Mouse (Mus musculus) bone marrow macrophage, adult 2 months (primary cell): ENCODE results near the gene Phldb1. TPM values are rescaled to one million over a fixed set of nuclear protein-coding genes. Genes with fewer than 3 reads are reported as not detected.
A peak's percentile ranks its signal among the peaks of the same experiment; 100 is the strongest.

Source experiments
- H3K27ac ChIP-seq: 2 replicates; pipeline ENCODE4 v1.5.1; 2012; ENCODE audit warnings: low read depth, low read length; ENCODE audit not compliant: insufficient read depth
- H3K4me1 ChIP-seq: 2 replicates; pipeline ENCODE4 v1.6.1; 2012; ENCODE audit warnings: low read length; ENCODE audit not compliant: control insufficient read depth, insufficient read depth
- H3K4me3 ChIP-seq: 2 replicates; pipeline ENCODE4 v1.5.1; 2012; ENCODE audit warnings: mild to moderate bottlenecking, low read length, moderate library complexity; ENCODE audit not compliant: insufficient read depth
- CTCF ChIP-seq: IDR thresholded peaks from 2 replicates; pipeline ENCODE4 v1.5.1; 2012; ENCODE audit warnings: low read depth, mild to moderate bottlenecking, low read length, moderate library complexity
- POLR2A ChIP-seq: IDR thresholded peaks from 2 replicates; pipeline ENCODE4 v1.6.1; 2012; ENCODE audit warnings: mild to moderate bottlenecking, low read depth, low read length, borderline replicate concordance
- polyA plus RNA-seq: library from polyadenylated mRNA; stranded (reverse); fragments of >200 nt; gene quantifications from 2 replicates; pipeline ENCODE4 v1.2.4, GENCODE M21; 2012; ENCODE audit not compliant: missing spikeins, insufficient read depth, insufficient read length

Phldb1 gene
- polyA plus RNA-seq, 1 experiment, result 4.3 TPM

DNA sequence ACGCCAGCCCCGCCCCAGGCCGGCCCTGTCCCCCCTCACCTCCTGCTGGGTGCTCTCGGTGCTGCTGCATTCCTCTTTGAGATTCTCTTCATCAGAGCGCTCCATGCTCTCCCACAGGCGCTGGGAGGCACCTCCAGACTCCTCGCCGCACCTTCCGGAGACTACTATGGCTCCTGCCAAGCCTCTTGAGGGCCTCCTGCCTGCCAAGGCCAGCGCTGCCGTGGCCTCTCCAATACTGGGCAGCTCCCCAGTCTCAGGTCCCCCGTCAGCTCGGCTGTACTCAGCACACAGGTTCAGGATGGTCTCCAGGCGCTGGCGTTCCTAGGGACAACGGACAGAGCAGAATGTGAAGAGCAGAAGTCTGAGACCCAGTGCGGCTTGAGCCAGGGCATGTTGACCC lies 23.4 kb downstream of the Phldb1 start:
- no peak overlapping the region for H3K27ac ChIP-seq
- no peak for TF ChIP-seq POLR2A
- no peak for TF ChIP-seq CTCF

DNA sequence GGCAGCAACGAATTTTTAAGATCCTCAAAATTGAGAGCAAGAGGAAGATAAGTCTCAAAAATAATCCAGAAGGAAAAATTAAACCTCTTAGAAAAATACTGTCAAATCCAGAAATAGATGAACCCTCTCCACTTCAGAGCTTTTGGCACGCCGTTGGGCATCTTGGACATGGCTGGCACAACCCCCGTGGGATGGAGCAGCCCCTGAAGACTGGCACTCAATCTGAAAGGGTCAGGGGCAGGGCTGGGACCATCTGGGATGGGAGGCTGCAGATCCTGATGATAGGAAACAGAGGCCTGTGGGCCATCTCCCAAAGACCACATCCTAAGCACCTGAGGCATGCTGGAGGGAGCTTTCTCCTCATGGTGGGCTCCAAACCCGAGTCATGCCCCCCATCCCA lies 24.8 kb downstream of the Phldb1 start:
- H3K4me1 ChIP-seq, result no peaks in the 10 kb centered on the region
- no peak overlapping the region for H3K4me3 ChIP-seq
- no peak overlapping the region for H3K27ac ChIP-seq
- TF ChIP-seq POLR2A (no peak), CTCF (no peak)

More for the DNA sequence above, 23.4 kb downstream of the Phldb1 start:
- H3K4me1 ChIP-seq, result no peaks in the 10 kb centered on the region
- H3K4me3 ChIP-seq, result no peak overlapping the region

DNA sequence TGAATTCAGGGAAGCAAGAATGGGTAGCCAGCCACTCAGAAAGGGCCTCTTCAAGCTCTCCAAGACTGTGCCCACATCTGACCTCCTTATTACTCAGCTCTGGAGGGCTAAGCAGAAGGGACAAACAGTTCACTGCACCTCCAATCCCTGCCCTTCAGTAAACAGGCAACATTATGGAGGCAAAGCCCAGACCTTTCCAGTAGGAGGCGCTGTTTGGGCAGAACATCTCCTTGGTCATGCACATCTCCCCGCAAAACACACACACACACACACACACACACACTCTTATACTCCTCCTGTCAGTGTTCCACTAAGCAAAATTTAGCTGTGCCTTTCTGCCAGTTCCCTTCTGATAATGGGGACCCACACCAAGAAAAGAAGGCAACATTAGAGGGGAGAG lies 25.4 kb downstream of the Phldb1 start:
- Histone ChIP-seq H3K27ac (no peak overlapping the region), H3K4me3 (no peak overlapping the region), H3K4me1 (no peaks in the 10 kb centered on the region)
- TF ChIP-seq CTCF (peak; percentile 56), POLR2A (no peak)

DNA sequence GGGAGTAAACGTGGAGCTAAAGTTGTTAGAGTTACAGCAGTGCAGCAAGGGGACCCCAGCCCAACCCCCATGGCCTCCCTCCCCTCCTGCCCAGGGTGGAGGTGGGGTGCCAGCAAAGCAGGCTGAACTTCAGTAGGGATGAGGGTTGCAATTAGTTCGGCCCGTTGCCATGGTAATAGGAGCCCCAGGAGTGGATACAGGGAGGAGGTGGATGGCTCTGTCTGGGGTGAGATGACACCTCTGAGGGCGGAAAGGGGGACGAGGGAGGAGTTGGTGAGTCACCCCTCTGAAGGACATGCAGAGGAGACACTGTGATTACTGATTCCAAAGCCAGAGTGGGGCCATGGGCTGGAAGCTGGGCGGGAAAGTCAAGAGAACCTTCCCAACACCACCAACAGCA lies 26.1 kb downstream of the Phldb1 start:
- Histone ChIP-seq H3K4me1 (no peaks in the 10 kb centered on the region), H3K4me3 (no peak overlapping the region), H3K27ac (no peak overlapping the region)
- TF ChIP-seq CTCF (no peak), POLR2A (no peak)

DNA sequence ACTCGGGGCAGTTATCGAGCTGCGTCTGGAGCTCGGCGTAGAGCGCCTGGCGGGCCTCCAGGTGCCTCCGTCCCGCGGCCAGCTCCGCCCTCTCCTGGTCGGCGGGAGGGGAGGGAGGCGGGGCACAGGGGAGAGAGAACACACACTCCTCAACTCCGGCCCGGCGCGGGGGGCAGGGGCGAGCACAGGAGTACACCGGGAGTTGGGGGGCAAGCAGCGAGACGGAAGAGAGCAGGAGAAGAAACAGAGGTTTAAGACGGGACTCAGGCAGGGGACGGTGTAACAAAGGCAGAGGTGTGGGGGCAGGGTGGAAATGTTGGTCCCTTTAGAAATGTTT lies 26.6 kb downstream of the Phldb1 start:
- TF ChIP-seq POLR2A, result no peak
- no peak for TF ChIP-seq CTCF
- Histone ChIP-seq H3K27ac (no peak overlapping the region), H3K4me1 (no peaks in the 10 kb centered on the region), H3K4me3 (no peak overlapping the region)

DNA sequence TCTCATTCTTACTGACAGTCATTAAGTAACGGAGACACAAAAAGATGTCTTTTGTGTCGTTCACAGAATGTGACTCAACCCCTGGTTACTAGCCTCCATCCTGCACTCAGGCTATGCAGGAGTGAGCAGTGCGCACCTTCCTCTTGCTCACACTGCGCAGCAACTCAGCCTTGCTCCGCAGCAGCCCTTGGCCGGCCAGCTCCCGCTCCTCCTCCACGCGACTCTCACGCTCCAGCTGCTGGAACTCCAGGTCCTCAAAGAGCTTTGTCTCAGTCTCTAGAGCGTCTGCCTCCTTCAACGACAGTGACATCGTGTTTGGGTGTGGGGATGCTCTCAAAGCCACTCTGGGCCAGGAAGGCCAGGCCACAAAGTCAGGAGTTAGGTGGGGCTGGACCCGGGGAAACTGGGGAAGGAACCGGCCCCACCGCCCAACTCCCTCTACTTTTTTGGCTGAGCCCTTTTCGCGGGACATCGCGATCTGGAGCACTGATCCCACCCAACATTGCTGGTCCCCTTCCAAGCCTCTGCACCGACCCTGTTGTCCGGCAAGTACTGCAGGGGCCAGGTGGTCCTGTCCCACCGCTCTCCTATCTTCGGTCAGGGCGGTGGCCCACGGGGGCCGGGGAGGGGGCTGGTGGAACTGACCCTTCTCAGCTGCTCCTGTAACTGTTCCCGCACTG lies 27.1 kb downstream of the Phldb1 start:
- Histone ChIP-seq H3K27ac (no peak overlapping the region), H3K4me1 (no peaks in the 10 kb centered on the region), H3K4me3 (no peak overlapping the region)
- no peak for TF ChIP-seq POLR2A
- TF ChIP-seq CTCF, result no peak

DNA sequence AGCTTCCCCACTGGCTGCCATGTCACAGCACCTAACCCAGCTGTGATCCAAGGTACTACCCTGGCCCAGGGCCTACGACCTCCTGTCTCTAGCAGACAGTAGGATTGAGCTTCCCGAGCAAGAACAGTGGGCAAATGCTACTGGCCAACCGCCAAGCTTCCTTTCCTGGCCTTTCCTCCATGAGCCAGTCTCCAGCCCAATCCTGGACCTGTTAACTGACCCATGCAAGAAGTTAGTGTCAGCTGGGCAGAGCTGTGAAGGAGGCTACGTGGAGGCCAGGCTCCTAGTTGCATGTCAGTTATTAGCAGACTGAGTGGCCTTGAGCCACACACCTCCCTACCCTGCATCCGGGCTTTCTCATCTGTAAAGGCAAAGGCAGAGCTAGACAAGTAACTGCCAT lies 35.3 kb downstream of the Phldb1 start:
- no peak overlapping the region for H3K4me3 ChIP-seq
- H3K4me1 ChIP-seq, result no peaks in the 10 kb centered on the region
- TF ChIP-seq CTCF (no peak), POLR2A (no peak)
- H3K27ac ChIP-seq, result no peak overlapping the region

DNA sequence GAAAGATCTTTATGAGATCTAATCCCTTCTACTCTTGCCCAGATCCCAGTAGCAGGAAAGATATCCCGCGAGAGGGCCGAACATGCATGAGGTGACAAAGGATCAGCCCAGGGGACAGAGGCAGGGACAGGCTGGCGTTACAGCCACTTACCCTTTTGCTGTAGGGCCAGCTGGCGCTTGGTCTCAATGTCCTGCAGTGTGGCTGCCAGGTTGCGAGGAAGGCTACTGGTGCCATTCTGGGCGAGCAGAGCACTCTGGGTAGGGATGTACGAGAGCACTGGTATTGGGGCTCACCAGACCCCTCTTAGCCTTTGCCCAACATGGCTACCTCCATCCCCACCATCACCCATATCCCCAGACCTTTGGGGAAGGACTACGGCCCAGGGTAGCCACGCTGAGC lies 35.8 kb downstream of the Phldb1 start:
- TF ChIP-seq CTCF (no peak), POLR2A (no peak)
- Histone ChIP-seq H3K27ac (no peak overlapping the region), H3K4me3 (no peak overlapping the region), H3K4me1 (no peaks in the 10 kb centered on the region)

DNA sequence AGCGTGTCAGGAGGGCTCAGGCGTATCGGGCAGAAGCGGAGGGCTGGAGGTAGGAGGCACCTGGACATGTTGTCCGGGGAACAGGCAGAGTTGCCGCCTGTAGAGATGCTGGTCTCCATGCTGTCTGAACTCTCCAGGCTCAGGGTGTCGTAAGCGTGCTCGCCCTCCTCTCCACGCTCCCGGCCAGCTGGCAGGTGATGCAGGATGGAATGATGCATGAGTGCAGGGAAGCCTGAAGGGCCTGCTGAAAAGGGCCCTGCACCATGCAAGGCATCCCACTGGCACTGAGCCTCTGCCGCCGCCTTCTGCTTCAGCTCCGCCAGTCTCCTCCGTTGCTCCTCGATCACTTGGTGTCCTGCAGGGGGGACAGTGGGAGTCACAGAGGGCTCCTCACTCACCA lies 37.1 kb downstream of the Phldb1 start:
- no peak for TF ChIP-seq POLR2A
- no peak for TF ChIP-seq CTCF
- Histone ChIP-seq H3K27ac (no peak overlapping the region), H3K4me3 (no peak overlapping the region), H3K4me1 (no peaks in the 10 kb centered on the region)

DNA sequence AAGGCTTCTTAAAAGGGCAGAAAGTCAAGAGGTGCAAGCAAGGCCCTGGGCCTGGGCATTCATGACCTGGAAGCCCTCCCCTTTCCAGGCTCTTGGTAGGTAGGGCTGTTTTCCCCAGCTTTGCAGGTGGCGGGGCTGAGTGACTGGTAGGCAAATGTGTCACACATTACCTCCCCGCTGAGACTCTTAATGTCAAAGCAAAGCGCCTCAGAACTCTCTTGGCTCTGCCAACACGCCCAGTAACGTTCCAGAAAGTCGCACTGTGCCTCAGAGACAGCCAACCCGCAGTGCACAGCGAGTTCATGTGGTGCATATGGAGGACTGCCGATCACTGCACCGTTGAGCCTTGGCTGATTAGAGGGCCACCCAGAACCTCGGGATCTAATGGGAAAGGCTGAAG lies 41.9 kb downstream of the Phldb1 start:
- H3K4me3 ChIP-seq, result no peak overlapping the region
- no peak overlapping the region for H3K27ac ChIP-seq
- H3K4me1 ChIP-seq, result peaks cover 18% of the 10 kb centered on the region
- TF ChIP-seq CTCF (no peak), POLR2A (no peak)
